Mouse (Mus musculus): ENCODE measurements at regions not wholly inside any gene's neighbourhood (a gene's known extent, or its start where the extent isn't known, plus 50 kb on each side); places are given as distances from the start of the nearest gene placed in this dataset.

DNA sequence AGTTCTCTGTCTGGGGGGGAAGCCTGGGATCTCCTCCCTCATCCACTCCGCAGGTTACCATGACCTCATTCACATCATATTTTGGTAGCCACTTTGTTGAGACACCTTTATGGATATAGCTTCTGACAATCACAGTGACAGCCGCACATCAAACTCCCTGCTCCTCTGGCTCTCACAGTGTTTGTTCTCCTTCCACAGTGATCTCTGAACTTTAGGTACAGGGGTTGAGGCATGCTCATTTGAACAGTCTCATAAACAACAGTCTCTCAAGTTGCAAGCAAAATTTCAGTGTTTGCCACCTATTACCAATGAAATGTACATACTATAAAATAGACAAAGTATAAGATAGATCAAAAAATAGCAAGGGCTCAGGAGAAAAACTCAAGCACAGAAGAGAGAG, 200.2 kb upstream of the Lyplal1 start:
- Histone ChIP-seq H3K4me3 (replicated peaks; ENCODE audit: low read length) (no peak overlapping the region), H3K4me1 (replicated peaks; ENCODE audit: low read depth, low read length) (no peaks in the 10 kb centered on the region), H3K36me3 (ENCODE audit: insufficient read depth, low read length) (no peaks in the 10 kb centered on the region), H3K9me3 (ENCODE audit: low read length) (no peaks in the 10 kb centered on the region), H3K27me3 (ENCODE audit: insufficient read depth, low read length) (no peaks in the 10 kb centered on the region)
- TF ChIP-seq POU5F1 (IDR thresholded peaks at IDR 0.05; ENCODE audit: borderline replicate concordance, low read length) = no peak
- no peak for TF ChIP-seq NANOG (IDR thresholded peaks at IDR 0.05; ENCODE audit: borderline replicate concordance, low read length)
- no peak for TF ChIP-seq CTCF (conservative IDR thresholded peaks at IDR 0.05; ENCODE audit: low read length)

GRCm38 (mm10) chr1:186314180-186314579, 197.1 kb upstream of the Lyplal1 start:
- no peak overlapping the region for H3K4me3 ChIP-seq (replicated peaks; ENCODE audit: low read length)
- no peaks in the 10 kb centered on the region for H3K4me1 ChIP-seq (replicated peaks; ENCODE audit: low read depth, low read length)
- H3K9me3 ChIP-seq (ENCODE audit: low read length) = no peaks in the 10 kb centered on the region; the same call in 1 of the 2 replicates
- H3K27me3 ChIP-seq (ENCODE audit: insufficient read depth, low read length) = peaks cover 2% of the 10 kb centered on the region; the same call in 1 of the 2 replicates
- TF ChIP-seq POU5F1 (IDR thresholded peaks at IDR 0.05; ENCODE audit: borderline replicate concordance, low read length) (no peak), CTCF (conservative IDR thresholded peaks at IDR 0.05; ENCODE audit: low read length) (no peak), NANOG (IDR thresholded peaks at IDR 0.05; ENCODE audit: borderline replicate concordance, low read length) (no peak)
- H3K36me3 ChIP-seq (ENCODE audit: insufficient read depth, low read length) = no peaks in the 10 kb centered on the region

- Histone ChIP-seq H3K9me3 (ENCODE audit: low read length) (no peaks in the 10 kb centered on the region; the same call in 1 of the 2 replicates), H3K27me3 (ENCODE audit: insufficient read depth, low read length) (peaks cover 2% of the 10 kb centered on the region; the same call in 1 of the 2 replicates), H3K4me3 (replicated peaks; ENCODE audit: low read length) (no peak overlapping the region), H3K4me1 (replicated peaks; ENCODE audit: low read depth, low read length) (no peaks in the 10 kb centered on the region), H3K36me3 (ENCODE audit: insufficient read depth, low read length) (no peaks in the 10 kb centered on the region)
- TF ChIP-seq NANOG (IDR thresholded peaks at IDR 0.05; ENCODE audit: borderline replicate concordance, low read length) (no peak), CTCF (conservative IDR thresholded peaks at IDR 0.05; ENCODE audit: low read length) (no peak), POU5F1 (IDR thresholded peaks at IDR 0.05; ENCODE audit: borderline replicate concordance, low read length) (no peak)
Observed at GRCm38 (mm10) chr1:186312698-186313097, 195.6 kb upstream of the Lyplal1 start.

- TF ChIP-seq POU5F1 (IDR thresholded peaks at IDR 0.05; ENCODE audit: borderline replicate concordance, low read length) (no peak), CTCF (conservative IDR thresholded peaks at IDR 0.05; ENCODE audit: low read length) (no peak), NANOG (IDR thresholded peaks at IDR 0.05; ENCODE audit: borderline replicate concordance, low read length) (no peak)
- H3K4me3 ChIP-seq (replicated peaks; ENCODE audit: low read length) = no peak overlapping the region
- no peaks in the 10 kb centered on the region; the same call in 1 of the 2 replicates for H3K9me3 ChIP-seq (ENCODE audit: low read length)
- peaks cover 2% of the 10 kb centered on the region; the same call in 1 of the 2 replicates for H3K27me3 ChIP-seq (ENCODE audit: insufficient read depth, low read length)
- H3K36me3 ChIP-seq (ENCODE audit: insufficient read depth, low read length) = no peaks in the 10 kb centered on the region
- H3K4me1 ChIP-seq (replicated peaks; ENCODE audit: low read depth, low read length) = no peaks in the 10 kb centered on the region
Observed at GRCm38 (mm10) chr1:186312008-186312407, 194.9 kb upstream of the Lyplal1 start.

- Histone ChIP-seq H3K9me3 (ENCODE audit: low read length) (no peaks in the 10 kb centered on the region; the same call in 1 of the 2 replicates), H3K4me1 (replicated peaks; ENCODE audit: low read depth, low read length) (no peaks in the 10 kb centered on the region)
- no peak for TF ChIP-seq CTCF (conservative IDR thresholded peaks at IDR 0.05; ENCODE audit: low read length)
- no peak for TF ChIP-seq POU5F1 (IDR thresholded peaks at IDR 0.05; ENCODE audit: borderline replicate concordance, low read length)
- TF ChIP-seq NANOG (IDR thresholded peaks at IDR 0.05; ENCODE audit: borderline replicate concordance, low read length) = no peak
Observed at GRCm38 (mm10) chr1:186307627-186308026, 190.5 kb upstream of the Lyplal1 start.

DNA sequence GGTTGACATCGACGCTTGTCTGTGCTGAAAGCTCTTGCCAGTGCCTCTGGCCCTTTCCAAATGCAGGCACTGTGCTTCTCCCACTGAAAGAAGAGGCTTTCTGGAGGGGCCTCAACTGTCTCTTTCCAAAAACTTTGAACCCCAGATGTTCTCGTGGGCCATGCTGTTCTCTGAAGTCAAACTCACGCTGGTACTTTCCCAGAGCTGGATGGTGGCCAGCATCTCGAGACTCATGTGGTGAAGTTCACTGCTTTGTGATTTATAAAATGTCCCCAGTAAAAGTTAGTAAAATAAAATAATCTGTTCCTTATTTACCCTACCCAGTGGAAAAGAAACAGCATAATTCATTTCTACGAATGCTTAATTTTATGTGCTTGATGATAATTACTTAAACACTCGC, 180.4 kb upstream of the Lyplal1 start:
- no peaks in the 10 kb centered on the region for H3K36me3 ChIP-seq (ENCODE audit: insufficient read depth, low read length)
- H3K4me3 ChIP-seq (replicated peaks; ENCODE audit: low read length) = no peak overlapping the region
- H3K9me3 ChIP-seq (ENCODE audit: low read length) = no peaks in the 10 kb centered on the region
- no peaks in the 10 kb centered on the region for H3K27me3 ChIP-seq (ENCODE audit: insufficient read depth, low read length)
- TF ChIP-seq NANOG (IDR thresholded peaks at IDR 0.05; ENCODE audit: borderline replicate concordance, low read length) = no peak
- TF ChIP-seq CTCF (conservative IDR thresholded peaks at IDR 0.05; ENCODE audit: low read length) = no peak
- no peak for TF ChIP-seq POU5F1 (IDR thresholded peaks at IDR 0.05; ENCODE audit: borderline replicate concordance, low read length)
- H3K4me1 ChIP-seq (replicated peaks; ENCODE audit: low read depth, low read length) = no peaks in the 10 kb centered on the region

More at GRCm38 (mm10) chr1:186307627-186308026, 190.5 kb upstream of the Lyplal1 start:
- peaks cover 2% of the 10 kb centered on the region; the same call in 1 of the 2 replicates for H3K27me3 ChIP-seq (ENCODE audit: insufficient read depth, low read length)
- H3K4me3 ChIP-seq (replicated peaks; ENCODE audit: low read length) = no peak overlapping the region
- H3K36me3 ChIP-seq (ENCODE audit: insufficient read depth, low read length) = no peaks in the 10 kb centered on the region

GRCm38 (mm10) chr1:186295201-186295600, 178.1 kb upstream of the Lyplal1 start:
- Histone ChIP-seq H3K27me3 (ENCODE audit: insufficient read depth, low read length) (no peaks in the 10 kb centered on the region), H3K4me3 (replicated peaks; ENCODE audit: low read length) (no peak overlapping the region), H3K9me3 (ENCODE audit: low read length) (no peaks in the 10 kb centered on the region), H3K36me3 (ENCODE audit: insufficient read depth, low read length) (no peaks in the 10 kb centered on the region), H3K4me1 (replicated peaks; ENCODE audit: low read depth, low read length) (no peaks in the 10 kb centered on the region)
- TF ChIP-seq POU5F1 (IDR thresholded peaks at IDR 0.05; ENCODE audit: borderline replicate concordance, low read length) (no peak), CTCF (conservative IDR thresholded peaks at IDR 0.05; ENCODE audit: low read length) (no peak), NANOG (IDR thresholded peaks at IDR 0.05; ENCODE audit: borderline replicate concordance, low read length) (no peak)

DNA sequence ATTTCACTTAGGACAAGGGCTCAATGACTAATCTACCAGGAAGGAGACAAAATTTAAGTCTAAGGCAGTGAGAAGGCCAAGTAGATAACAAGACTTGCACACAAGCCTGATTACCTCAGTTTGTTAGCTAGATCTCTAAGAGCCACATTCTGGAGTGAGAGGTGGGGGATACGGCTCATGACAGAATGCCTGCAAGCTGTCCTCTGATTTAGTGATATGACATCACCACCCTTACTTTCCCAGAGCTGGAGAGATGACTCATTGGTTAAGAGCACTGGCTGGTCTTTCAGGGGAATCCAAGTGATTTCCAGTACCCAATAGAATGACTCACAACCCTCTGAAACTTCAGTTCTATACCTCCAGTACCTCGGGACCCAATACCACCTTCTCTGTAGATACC, 177.5 kb upstream of the Lyplal1 start:
- TF ChIP-seq POU5F1 (IDR thresholded peaks at IDR 0.05; ENCODE audit: borderline replicate concordance, low read length) = no peak

DNA sequence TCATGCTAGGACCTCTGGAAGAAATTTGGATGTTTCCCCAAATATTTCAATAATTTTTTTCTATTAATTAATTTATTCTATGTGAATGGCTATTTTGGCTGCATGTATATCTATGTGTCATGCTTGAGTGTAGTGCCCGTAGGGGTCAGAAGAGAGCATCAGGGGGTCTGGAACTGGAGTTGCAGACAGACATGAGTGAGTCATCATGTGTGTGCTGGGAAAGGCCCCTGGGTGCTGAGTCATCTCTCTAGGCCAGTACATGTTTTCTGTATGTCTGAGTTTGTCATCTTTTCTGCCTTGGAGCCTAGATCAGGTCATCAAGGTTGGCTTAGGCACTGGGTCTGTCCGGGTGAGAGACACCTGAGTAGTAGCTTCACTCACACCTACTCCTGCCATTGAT, 172.0 kb upstream of the Lyplal1 start:
- H3K4me3 ChIP-seq (replicated peaks; ENCODE audit: low read length) = no peak overlapping the region
- H3K27me3 ChIP-seq (ENCODE audit: insufficient read depth, low read length) = no peaks in the 10 kb centered on the region
- no peaks in the 10 kb centered on the region for H3K9me3 ChIP-seq (ENCODE audit: low read length)
- no peaks in the 10 kb centered on the region for H3K4me1 ChIP-seq (replicated peaks; ENCODE audit: low read depth, low read length)
- TF ChIP-seq POU5F1 (IDR thresholded peaks at IDR 0.05; ENCODE audit: borderline replicate concordance, low read length) (no peak), CTCF (conservative IDR thresholded peaks at IDR 0.05; ENCODE audit: low read length) (peak; percentile 40)
- no peaks in the 10 kb centered on the region for H3K36me3 ChIP-seq (ENCODE audit: insufficient read depth, low read length)

More for the DNA sequence above, 177.5 kb upstream of the Lyplal1 start:
- Histone ChIP-seq H3K27me3 (ENCODE audit: insufficient read depth, low read length) (no peaks in the 10 kb centered on the region), H3K9me3 (ENCODE audit: low read length) (no peaks in the 10 kb centered on the region), H3K4me3 (replicated peaks; ENCODE audit: low read length) (no peak overlapping the region), H3K4me1 (replicated peaks; ENCODE audit: low read depth, low read length) (no peaks in the 10 kb centered on the region), H3K36me3 (ENCODE audit: insufficient read depth, low read length) (no peaks in the 10 kb centered on the region)
